Mouse (Mus musculus): Measurements from ENCODE around the gene Kat6b.

Gene Kat6b

DNA sequence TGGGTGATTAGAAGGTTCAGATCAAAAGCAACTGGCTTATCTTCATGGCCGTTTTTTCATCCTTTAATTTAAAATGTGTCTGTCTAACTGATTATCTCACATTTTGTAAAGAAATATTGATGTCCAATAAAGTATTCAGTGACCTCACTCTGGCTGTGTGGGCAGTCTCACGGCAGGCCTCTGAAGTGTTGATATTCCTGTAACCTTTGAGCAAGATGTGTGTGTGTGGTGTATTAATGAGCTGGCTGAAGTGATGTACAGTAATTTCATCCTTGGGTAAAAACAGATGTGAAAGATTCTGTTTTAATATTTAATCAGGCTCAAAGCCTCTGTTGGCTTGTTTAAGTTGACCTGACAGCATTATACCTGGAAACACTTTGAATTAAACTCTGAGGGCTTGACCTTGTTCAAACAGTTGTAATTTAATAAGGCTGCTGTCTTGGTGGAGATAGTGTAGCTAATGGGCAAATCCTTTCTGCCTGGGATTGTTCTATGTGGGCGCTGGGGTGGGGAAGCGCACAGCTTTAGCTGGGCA is 82.4 kb downstream of the Kat6b start:
- no peak for DNase-seq

DNA sequence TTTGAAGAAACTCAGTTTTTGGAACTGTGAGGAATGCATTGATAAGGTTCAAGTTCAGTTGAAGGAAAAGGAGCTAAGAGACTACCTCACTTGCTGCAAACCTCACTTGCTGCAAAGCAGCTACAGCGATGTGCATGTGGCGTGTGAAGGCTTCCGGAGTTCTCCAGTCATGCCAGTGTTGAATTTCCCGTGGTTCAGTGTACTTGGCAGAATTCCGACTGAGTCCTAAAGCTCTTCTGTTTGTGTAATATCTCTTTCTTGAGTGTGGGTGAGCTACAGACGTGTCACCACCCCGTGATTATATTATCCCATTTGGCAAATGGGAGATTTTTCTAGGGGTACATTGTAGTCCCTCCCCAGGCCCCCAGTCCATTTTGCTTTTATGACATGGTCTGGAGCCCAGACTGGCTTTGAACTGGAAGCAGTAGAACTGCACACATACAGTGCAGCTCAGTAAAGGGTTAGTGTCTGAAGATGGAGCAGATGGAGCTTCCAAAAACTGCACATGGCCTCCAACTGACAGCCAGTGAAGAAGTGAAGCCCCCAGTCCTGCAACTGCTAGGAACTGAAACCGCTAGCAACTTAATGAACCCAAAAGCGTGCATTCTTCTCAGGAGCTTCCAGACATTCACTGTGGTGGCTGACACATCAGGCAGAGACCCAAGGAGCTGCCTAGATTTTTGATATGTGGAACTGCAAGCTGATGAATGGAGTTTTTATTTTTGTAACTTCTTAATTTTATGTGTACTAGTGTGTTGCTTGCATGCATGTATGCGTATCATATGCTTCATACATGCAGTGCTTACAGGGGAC is 84.5 kb downstream of the Kat6b start:
- no peak for DNase-seq

DNA sequence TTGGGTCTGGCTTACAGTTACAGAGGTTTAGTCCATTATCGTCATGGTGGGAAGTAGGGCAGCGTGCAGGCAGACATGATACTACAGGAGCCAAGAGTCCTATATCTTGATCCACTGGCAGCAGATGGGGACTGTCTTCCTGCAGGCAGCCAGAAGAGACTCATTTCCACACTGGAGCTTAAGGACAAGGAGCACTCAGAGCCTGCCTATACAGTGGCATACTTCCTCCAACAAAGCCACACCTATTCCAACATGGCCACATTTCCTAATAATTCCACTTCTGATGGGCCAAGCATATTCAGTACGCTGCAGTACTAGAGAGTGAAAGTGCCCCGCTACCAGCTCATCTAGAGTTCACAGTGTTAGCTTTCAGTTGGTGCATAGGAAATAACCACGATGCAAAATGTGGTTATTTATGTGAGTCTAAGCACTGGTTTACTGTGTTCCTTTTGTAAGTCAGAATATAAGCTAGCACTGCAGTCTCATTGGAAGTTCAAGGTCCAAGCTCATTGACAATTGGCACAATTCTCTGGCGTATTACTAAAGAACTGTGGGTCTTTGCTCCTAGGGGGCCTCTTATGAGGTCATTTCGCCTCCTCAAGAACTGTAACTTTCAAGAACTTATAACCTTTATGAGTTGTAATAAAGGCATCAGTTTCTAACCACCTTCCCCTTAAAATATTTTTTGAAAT is 86.2 kb downstream of the Kat6b start:
- DNase-seq = no peak

DNA sequence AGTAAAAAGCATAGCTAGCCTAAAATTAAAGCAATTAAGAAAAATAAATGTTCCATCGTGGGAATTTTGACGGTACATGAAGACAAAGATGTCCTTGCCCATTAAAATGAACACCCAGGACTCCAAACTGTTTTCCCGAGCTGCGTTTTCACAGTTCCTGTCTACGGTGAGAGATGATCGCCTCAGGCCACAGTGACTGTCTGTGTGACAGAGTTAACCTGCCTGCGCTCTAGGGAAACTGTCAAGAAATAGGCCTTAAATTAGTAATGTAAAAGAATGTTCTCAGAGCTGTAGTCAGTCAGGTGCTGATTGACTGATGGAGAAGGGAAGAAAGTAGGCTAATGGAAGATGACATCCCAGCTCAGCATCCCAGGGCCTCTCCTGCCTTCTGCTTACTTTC is 87.6 kb downstream of the Kat6b start:
- DNase-seq = no peak

DNA sequence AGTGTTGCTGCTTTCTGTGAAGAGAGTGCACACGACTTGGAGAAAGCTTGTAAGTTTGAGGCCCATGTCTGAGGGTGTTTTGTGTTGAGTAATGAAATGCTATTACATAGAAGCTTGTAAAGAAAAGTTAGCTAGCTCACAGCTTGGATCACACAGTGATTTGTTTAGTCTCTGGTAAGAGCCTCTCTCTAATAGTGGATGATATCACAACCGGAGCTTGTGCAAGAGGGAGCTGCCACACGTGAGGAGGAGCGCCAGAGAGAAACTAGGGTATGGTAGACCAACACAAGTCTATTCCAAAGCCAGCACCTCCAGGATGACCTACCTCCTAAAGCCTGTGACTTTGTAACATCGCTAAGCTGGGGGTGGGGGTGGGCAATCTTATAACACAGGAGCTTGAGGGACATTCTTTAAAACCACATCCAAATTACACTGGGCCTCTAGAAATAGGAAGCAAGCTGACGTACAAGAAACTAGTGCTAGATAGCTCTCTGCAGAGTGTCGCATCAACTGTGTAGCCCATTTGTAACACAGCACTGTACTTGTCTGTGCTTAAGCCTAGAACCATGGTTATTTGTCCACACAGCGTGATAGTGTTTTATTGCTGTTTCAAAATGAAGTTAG is 93.6 kb downstream of the Kat6b start:
- no peak for DNase-seq

DNA sequence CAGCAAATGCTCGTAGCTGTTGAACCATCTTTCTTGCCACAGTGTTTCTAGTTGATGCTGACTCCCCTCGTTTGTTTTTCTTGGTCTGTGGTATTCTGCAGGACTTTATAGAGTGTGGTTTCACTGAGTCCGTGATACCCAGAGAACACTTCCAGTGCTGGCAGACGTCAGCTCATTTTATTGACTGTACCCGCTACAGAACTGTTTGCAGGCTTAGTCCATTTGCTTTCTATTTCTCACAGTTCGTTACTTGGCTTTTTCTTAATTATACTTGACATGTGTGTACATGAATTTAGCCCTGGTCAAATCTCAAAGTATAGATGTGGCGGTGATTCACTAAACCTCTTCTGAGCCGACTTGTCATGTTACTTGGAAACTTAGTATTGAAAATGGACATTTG is 95.6 kb downstream of the Kat6b start:
- DNase-seq = no peak

DNA sequence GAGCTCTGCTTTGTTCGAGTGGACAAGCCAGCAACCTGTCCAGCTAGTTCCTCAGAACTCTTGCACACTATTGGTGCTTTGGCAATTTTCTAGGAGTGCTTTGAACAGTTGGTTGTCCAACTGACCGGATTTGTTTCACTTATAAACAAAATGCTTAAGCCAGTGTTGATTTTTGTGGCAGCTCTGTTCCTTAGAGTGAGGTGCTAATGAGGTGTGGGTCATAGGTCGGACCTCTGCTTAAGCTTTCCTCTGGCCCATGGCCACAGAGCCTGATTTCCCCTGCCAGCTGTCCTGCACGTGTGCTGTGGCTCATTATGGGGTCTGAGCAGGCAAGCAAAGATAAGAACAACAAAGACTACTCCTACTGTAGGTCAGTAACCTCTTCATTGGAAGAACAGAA is 100.0 kb downstream of the Kat6b start:
- peak in 1 of 2 experiments; percentile 28 for DNase-seq

DNA sequence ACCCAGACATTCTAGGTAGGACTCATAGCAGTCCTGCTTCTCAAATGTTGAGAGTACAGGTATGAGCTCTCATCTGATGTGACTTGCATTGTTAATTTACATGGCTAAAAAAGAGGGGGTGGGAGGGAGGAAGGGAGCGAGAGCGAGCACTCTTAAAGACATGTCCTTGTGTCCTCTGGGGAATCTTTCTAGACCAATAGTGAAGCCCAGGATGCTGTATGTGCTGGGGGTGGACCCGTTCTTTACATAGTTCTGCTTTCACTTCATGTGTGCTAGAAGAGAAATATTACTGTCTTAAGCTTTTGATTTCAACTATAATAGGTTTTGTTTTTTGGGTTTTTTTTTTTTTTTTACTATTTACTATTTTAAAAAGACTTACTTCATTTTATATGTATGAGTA is 101.1 kb downstream of the Kat6b start:
- no peak for DNase-seq

DNA sequence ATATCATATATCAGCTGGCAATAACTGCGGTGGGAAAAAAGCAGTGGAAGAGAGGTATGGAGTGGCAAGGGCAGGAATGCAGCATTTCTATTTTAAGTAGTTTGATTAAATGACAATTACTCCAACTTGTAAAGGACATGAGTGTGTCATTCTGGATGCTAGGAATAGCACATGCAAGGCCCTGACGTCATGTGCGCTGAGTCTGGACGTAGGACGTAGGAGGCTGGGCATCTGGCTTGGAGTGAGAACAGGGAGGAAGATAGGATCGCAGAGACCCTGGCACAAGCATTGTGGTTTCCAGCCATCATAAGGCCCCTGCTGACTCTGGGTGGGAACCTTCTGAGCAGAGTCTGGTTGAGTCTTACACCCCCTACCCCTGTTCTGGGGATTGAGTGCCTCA is 101.8 kb downstream of the Kat6b start:
- peak in 1 of 2 experiments; percentile 28 for DNase-seq

DNA sequence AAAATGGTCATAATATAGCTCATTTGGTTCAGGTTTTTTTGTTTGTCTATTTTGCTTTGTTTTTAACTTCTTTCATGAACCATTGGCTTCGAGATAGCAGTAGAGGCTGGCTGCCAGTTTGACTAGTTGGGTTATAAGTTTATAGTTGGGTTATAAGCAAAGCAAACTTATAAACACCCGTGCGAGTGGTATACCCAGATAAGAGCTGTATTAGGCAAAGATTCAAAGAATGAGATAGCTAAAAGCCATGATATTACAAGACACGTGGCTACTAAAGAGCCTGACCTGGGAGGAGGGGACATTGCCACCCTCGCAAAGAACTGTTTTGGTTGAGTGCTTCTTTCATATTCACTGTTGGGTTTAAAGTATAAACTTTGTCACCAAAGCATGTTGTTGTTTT is 102.6 kb downstream of the Kat6b start:
- DNase-seq = no peak

DNA sequence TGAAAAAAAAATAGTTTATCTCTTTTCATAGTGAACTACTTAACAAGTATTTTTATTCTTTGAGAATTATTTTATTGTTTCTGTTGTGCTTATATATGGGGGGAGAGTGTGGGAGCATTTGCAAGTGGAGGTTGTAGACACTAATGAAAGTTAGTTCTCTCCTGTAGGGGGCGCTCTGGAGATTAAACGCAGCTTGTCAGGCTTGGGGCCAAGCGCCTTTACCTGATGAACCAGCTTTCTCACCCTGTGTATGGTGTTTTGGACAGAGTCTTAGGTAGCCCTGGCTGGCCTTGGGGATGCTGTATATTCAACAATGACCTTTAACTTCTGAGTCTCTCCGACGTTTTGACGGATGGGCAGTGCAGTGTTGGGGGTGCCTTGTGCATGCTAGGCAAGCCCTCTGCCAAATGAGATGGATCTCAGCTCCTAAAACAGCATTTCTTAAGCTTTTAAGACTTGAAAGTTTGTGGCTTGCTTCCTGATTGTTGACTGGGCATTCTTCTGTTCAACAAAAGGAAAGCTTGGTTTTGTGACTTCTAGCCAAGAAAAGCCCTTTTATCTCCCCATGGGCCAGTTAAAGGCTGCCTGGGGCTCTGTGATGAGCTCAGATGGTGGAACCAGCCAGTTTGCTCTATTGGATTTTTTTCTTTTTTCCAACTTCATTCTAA is 103.4 kb downstream of the Kat6b start:
- DNase-seq = peak; percentile 42 to 60

DNA sequence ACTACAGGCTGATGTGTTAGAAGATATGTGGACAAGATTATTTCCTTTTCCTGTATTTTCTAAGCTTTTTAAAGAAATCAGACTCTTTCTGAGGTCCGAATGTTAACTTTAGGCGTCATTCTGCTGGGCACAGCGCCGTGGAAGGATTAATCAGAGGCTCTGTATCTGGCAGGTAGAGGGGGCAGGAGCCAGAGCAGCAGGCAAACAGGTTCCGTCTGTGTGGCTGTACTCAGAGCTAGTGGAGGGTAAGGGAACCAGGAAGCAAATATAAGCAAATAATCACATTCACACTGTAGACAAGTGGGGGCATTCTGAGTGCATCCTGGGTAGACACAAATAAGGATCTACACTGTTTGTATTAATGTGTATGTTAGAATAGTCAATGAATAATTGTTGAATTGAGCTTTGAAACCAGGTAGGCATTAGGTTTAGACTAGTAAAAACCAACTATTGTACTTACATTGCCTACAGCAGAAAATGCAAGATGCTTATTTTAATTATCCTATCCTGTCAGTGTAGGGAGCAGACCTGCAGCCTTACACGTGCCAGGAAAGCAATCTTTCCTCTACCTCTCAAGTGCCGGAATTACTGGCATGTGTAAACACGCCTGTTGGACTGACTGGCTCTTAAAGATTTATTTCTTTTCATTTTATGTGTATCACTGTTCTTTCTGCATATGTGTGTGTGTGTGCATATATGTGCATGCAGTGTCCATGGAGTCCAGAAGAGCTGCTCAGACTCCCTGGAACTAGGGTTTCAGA is 104.4 kb downstream of the Kat6b start:
- peak; percentile 30 to 36 for DNase-seq

DNA sequence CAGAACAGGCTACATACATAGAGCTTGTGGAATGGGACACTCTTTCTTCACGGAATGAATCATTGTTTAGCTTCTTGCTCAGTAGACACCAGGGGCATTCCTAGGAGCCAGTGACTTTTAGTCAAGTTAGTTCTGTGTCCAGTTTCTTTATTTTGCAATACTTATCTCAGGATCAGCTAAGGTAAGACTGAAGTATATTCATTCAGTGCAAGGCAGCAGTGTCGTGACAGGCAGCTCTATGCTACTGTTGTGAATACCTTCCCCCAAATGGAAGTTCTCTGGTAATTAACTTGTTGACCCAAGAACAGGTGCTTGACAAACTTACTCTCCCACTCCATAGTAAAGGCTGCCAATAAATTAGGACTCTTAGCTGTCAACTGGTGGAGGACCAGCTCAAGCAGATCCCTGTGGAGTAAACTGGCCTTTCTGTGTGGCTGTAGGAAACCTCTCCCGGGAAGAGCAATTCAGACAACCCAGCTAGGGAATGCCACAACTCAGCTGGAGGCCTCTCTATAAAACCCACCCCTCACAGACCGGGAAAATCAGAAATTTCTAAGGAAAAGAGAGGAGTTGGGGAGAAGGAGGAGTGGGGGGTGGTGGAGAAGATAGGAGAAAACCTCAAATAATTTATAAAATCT is 105.4 kb downstream of the Kat6b start:
- DNase-seq = no peak

DNA sequence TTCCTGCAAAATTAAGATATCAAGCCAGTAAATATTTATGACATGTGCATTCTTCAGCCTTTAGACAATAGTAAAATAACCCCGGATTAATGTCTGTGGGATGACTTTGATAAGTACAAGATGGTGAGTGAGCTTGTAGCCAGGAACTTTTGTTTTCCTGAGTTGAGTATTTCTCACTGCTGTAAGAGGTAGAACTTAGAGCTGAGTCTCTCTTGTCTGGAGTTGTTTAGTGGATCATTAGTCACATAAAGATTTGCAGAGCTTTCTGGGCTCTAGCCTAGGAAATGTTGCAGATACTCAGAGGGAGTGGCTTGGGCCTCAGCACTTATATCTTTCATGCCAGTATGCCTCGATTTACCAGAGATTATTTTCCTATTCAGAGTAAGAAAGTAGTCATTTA is 106.7 kb downstream of the Kat6b start:
- no peak for DNase-seq

DNA sequence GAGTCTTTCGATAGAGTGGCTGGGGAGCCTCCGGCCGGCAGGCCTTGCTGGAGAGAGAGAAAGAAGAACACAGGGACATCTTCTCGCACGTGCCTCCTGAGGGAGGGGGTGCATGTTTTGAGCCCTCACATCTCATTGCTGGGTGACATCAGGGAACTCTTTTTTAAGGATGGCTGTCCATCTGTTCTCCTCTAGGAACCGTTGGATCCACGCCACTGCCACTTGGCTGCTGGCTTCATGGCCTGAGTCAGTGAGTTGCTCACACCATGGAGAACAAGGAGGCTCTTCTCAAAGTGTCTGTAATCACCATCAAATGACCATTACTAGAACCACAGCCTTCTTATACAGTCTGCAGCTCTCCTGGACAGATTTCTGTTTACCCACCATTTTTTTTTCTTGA is 108.4 kb downstream of the Kat6b start:
- peak; percentile 91 to 93 for DNase-seq

DNA sequence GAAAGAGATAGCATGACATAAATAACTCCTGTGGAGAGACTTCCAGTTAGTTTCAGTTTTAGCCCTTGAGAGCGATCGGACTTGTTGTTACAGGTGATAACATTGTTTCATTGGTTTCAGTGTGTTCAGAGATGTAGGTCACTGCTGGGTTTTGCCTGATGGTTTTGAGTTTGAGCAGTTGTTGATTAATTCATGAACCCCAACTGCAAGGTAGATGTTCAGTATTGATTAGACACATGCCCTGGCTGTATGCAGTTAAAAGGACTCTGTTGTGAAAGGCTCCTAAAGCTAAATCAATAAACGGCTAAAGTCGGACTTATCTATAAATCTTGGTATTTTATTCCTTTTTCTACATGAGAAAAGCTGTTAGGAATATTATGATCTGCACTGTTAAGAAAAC is 109.0 kb downstream of the Kat6b start:
- DNase-seq = no peak

DNA sequence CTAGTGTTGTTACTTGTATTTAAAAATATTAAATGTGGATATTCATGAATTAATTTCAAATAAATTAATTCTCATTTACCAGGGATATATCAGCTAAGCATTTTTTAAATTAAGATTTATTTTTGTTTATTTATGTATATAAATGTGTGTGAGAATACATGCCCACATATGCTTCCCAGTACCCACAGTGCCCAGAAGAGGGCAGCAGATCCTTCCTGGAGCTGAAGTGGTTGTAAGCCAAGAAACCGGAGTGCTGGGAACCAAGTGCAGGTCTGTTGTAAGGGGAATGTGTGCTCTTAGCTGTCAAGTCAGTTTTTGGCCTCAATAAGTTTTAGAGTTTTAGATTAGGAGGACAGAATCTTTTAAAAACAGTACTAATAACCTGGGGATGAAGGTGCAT is 110.9 kb downstream of the Kat6b start:
- DNase-seq = peak in 1 of 2 experiments; percentile 23

DNA sequence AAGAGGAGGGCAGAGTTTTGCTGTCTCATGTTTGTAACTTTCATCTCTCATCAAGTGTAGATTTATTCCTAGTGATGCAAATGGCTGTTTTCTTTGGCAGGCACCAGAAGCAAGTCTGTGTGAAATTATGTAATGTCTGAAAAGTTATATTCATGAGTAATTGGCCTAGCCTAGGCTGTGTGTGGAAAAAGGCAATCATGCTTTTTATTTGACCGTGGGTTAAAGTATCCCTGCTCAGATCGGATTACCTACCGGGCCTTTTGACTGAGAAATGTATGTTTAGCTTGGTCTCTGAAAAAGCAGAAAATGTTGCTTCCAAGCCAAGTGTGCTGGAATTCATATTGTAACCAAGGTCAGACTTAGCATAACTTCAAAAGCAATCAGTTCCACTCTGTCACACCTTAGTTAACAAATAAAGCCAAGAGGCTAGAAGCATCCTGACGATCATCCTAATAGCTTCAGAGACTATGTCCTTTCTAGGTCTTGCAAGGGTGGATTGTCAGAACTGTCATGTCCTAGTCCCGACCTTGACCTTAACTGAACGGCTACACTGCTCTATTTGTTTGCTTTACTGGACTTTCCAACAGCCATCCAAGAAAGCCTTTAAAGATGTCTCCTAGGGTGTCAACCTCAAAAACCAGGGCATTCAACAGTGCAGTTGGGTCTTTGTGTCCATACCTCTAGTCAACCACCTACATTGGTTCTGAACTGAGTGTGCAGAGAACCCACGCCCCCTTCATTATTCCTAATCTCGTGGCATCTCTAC is 111.9 kb downstream of the Kat6b start:
- DNase-seq = no peak

DNA sequence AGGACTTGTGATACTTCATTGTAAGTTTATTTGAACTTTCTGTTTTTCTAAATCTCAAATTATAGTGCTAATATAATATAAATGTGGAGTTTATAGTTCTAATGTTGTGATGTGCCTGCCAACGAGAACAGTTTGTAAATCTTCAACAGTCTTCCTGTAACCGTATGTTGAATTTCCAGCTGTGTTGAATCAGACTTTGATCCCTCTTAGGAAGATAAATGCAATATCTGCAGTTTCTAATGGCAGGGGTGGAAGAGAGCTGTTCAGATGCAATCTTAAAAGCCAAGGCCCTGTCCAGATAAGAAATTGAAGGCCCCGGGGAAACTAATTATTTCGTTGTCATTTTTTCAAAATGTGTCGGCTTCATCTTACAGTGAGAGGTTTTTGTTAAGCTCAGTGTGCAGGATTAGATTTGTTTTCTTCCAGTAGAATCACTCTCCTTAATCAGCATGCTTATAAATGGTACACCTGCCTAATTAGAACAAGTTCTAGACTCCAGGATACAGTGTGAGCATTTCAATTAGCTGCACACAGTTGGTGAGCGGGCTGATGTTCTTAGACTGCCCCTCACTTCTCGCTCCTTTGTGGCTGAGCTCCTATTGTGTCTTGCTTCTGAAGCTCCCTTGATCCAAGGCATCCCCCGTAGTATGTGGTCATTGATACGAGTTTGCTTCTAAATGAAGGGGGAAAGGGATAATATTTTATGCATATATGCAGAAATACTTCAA is 118.4 kb downstream of the Kat6b start:
- DNase-seq = no peak

DNA sequence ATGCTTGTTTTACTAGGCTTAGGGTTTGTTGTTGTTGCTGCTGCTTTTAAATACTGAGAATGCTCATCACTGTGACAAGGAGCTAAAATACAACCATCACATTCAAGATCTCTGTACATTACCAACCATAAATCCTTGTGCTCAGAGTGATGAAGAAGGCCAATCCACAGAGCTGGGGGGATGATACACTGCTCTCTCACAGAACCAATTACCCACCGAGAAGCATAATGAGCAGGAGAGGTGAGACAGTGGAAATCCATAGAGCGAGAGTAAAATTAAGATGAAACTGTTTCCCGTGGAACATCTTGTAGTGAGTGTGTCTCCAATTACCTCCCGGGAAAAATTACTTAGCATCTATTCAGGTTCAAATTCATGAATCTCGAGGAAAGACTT is 118.9 kb downstream of the Kat6b start:
- DNase-seq = no peak

Data from cerebellum, postnatal 10 days (tissue).